Mouse (Mus musculus) liver, adult 2 months (tissue): Measurements from ENCODE around the gene Sipa1l1.

ENCODE experiments used
- CTCF ChIP-seq: fragments of 200-500 bp; IDR thresholded peaks from 2 replicates; pipeline ENCODE4 v1.5.1; 2011; ENCODE audit warnings: low read depth, low read length, control low read depth
- POLR2A ChIP-seq: fragments of 200-500 bp; IDR thresholded peaks from 2 replicates; pipeline ENCODE4 v1.6.1; 2011; ENCODE audit warnings: low read length, control low read depth; ENCODE audit not compliant: insufficient read depth; ENCODE audit errors: extremely low read depth

DNA sequence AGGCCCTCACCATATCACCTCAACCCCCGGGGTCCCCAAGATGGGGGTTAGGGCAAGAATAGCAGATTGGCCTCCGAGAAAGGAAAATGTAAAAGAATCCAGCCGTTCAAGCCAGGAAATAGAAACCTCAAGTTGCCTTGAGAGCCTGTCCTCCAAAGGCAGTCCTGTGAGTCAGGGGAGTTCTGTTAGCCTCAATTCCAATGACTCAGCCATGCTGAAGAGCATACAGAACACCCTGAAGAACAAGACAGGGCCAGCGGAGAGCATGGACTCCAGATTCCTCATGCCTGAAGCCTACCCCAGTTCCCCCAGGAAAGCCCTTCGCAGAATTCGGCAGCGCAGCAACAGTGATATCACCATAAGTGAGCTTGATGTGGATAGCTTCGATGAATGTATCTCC lies 172.1 kb downstream of the Sipa1l1 start:
- TF ChIP-seq CTCF (no peak), POLR2A (no peak)
